Mouse (Mus musculus): ENCODE measurements at regions not wholly inside any gene's neighbourhood (a gene's known extent, or its start where the extent isn't known, plus 50 kb on each side); places are given as distances from the start of the nearest gene placed in this dataset.

- DNase-seq, result no peak
These were observed 67.1 kb upstream of the Plcl2 start for GRCm38 (mm10) chr17:50442062-50442461.

- no peak for DNase-seq
These were observed 66.3 kb upstream of the Plcl2 start for GRCm38 (mm10) chr17:50442905-50443304.

DNA sequence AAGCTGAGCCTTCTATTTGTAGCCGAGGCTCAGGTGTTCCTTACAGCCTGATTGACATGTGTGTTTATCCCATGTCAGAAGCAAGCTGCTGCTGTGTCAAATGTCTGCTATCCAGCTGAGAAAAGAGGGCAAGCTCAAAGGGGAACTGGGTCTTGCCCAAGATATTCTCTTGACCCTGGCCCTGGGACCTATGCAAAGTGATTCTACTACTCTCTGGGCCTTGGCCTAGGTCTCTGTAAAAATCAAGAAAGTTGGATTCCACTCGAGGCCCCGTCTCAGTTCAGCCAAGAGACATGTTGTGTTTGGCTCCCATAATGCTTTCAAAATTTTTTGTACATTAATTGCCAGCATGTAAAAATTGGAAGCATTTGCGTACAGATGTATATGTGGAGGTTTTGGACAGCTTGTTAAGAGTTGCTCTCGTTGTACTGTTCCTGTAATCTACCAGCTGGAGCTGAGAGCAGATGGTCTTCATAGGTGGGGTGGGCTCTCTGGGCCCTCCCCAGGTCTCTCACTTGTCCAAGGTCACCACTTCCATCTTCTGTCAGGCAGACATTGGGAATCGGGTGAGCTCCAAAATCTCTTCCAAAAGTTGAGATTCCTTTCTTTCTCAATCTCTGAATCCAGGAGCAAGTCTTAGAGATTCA is 65.7 kb upstream of the Plcl2 start:
- DNase-seq, result no peak

DNA sequence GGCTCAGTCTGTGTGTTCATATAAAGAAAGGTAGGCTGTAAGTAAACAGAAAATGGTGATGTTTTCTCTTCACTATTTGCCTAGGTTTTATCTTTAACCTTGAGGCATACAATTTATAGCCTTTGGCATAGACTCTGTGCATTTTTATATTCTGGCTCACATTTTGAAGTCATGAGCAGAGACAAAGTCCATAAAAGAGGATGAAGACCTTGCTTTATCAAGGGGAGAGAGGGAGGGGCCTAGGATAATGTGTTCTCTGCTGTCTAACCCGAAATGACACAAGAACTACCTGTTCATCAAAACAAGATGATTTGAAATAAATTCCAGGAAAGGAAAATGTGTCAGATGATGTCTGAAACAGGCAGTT is 65.2 kb upstream of the Plcl2 start:
- DNase-seq, result no peak

DNA sequence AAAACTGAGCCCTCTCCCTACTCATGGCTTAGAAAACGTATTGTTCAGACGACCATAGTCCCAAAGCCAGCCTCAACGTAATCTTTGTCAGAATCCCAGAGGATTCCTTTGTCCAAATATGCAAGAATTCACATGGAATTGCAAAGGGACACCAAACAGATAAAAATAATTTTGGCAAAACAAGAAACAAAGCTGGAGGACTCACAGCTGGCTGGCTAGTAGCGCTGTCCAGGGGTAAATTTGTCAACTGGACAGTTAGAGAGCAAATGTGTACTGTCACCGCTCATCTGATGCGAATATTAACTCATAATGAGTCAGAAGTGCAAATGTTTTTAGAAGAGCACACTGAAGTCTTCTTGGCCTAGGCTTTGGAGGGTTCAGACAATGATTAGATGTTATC is 60.5 kb upstream of the Plcl2 start:
- DNase-seq, result no peak

GRCm38 (mm10) chr17:50451606-50452005 is 57.6 kb upstream of the Plcl2 start:
- no peak for DNase-seq

GRCm38 (mm10) chr17:50453524-50453923 is 55.7 kb upstream of the Plcl2 start:
- DNase-seq, result no peak

GRCm38 (mm10) chr17:50453956-50454355 is 55.2 kb upstream of the Plcl2 start:
- no peak for DNase-seq

- DNase-seq, result no peak
These were observed 54.3 kb upstream of the Plcl2 start for GRCm38 (mm10) chr17:50454917-50455316.

- no peak for DNase-seq
These were observed 53.5 kb upstream of the Plcl2 start for GRCm38 (mm10) chr17:50455719-50456118.

DNA sequence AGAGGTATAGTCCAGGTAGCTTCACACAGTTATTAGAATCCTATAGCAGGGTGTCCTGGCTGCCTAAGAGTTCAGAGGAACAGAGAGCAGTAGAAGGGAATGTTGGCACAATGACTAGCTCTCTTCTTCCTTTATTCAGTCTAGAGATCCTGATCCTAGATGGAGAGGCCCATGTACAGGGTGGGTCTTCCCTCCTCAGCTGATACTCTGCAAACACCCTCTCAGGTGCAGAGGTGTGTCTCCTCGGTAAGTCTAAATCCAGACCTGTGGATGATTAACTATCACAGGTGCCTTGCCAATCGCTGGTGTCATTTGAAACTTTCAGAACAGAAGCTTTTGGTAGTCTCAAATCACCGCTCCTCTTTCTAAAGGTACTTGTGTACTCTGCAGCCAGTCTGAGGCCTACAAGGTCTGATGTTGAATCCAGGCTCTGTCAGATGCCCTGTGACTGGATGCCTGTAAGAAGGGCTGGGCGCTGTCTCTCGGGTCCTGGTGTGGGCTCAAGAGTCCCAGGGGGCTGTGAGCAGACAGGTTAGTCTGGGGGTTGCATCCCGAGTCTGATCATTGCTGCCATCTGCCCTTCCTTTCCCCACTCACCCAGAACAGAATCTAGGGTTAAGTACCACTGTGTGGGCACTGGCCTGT is 52.0 kb upstream of the Plcl2 start:
- DNase-seq, result no peak

GRCm38 (mm10) chr17:50458232-50458631 is 51.0 kb upstream of the Plcl2 start:
- DNase-seq, result no peak
